Mouse (Mus musculus): ENCODE data around the gene Spink8.

Gene Spink8

DNA sequence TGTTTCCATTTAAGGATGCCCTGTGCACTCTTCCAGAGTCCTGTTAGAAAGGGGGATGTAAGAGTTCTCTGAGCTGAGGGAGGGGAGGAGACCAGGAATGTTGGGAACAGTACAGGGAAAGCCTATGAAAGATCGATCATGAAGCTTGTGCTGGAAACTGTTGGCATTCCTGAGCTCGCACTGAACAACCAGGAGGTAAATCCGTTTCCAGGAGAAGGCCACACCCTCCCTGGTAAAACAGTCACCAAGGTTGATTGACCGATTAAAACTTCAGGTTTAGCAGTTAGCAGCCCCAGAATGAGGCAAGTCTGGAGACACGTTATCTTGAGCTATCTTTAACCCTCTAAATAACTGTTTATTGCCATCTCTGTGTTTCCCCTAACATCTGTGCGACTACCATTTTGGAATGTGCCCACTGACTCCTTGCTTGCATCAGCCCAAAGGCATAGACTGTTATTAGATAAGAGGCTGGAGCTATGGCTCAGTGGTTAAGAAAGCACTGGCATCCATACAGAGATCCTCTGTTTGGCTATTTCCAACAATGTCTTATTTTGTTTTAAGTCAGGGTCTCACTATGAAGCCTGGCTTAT is 59.0 kb downstream of the Spink8 start:
- DNase-seq (ENCODE audit: low spot score in 2 of 2) = no peak

DNA sequence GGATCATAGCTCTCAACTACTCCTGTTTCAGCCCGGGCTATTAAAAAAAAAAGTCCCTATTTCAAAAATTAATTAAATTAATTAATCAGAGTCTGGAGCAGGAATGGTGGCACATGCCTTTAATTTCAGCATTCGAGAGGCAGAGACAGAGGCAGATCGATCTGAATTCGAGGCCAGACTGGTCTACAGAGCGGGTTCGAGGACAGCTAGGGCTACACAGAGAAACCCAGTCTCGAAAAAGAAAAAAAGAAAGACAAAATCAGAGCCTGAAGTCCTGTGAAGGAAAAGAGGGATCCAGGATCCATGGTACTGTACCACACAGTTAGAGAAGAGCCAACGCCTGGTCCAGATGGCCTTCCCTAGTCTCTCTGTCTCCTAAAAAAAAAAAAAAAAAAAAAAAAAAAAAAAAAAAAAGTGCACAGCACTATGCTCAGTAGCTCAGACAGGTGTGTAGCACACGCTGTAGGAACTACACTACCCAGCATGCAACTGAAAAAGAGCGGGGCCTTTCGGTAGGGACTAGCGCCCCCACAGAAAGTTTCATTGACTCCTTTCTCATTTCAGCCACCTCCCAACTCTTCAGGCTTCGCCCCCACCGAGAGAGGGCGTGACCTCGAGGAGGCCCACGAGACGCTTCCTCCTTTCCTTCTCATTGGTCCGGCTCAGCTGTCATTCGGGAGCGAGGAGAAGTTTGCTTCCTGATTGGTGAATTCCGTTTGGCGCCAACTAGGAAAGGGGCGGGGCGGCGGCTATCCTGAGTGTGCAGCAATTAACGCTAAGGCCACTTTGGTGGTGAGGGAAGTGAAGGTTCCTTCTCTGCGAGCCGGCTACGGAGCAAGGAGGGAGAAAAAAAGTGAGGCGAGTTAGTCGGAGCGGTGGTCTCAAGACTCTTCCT is 63.0 kb downstream of the Spink8 start, which contains the start of gene Cdc25a:
TSS of gene Cdc25a (plus strand) at position 783 of the 895 bp plus-strand sequence.
- peak; percentile 98 to 99 for DNase-seq (ENCODE audit: low spot score in 2 of 2)

- peak in 1 of 2 experiments; percentile 18 for DNase-seq (ENCODE audit: low spot score in 2 of 2)
Measured at GRCm38 (mm10) chr9:109875695-109876601, 63.9 kb downstream of the Spink8 start.
